Mouse (Mus musculus) limb, embryonic 12.5 days (tissue): ENCODE results near the gene Nr3c2. TPM values are rescaled to one million over a fixed set of nuclear protein-coding genes. Genes with fewer than 3 reads are reported as not detected.

ENCODE experiments used
- ATAC-seq: fragments of 200-750 bp; cut with Nextera tagmentation; 2 replicates; pipeline ENCODE4 v1.8.0; 2017; ENCODE audit warnings: low read depth, moderate TSS enrichment; ENCODE audit not compliant: insufficient number of reproducible peaks, insufficient read depth, low FRiP score, low TSS enrichment
- H3K27ac ChIP-seq: fragments of 300-500 bp; sonication (generic); 2 replicates; pipeline ENCODE4 v1.5.1; 2016; ENCODE audit warnings: mild to moderate bottlenecking, moderate library complexity
- H3K27me3 ChIP-seq: fragments of 300-500 bp; sonication (generic); 2 replicates; pipeline ENCODE4 v1.6.1; 2016; ENCODE audit warnings: mild to moderate bottlenecking, moderate library complexity
- H3K36me3 ChIP-seq: fragments of 300-500 bp; sonication (generic); 2 replicates; pipeline ENCODE4 v1.6.1; 2016; ENCODE audit warnings: mild to moderate bottlenecking, moderate library complexity
- H3K4me1 ChIP-seq: fragments of 300-500 bp; sonication (generic); replicated peaks from 2 replicates; pipeline ENCODE4 v1.6.1; 2016
- H3K4me2 ChIP-seq: fragments of 300-500 bp; sonication (generic); 2 replicates; pipeline ENCODE4 v1.6.1; 2016; ENCODE audit warnings: mild to moderate bottlenecking, moderate library complexity
- H3K4me3 ChIP-seq: fragments of 300-500 bp; sonication (generic); replicated peaks from 2 replicates; pipeline ENCODE4 v1.5.1; 2016; ENCODE audit warnings: mild to moderate bottlenecking
- H3K9ac ChIP-seq: fragments of 300-500 bp; sonication (generic); replicated peaks from 2 replicates; pipeline ENCODE4 v1.6.1; 2016; ENCODE audit warnings: mild to moderate bottlenecking, moderate library complexity
- H3K9me3 ChIP-seq: fragments of 300-500 bp; sonication (generic); 2 replicates; pipeline ENCODE4 v1.6.1; 2016; ENCODE audit warnings: mild to moderate bottlenecking, moderate library complexity
- WGBS: fragments of 180-500 bp; shearing (Covaris S2); methylation state at CpG from one replicate; pipeline ENCODE4 v1.1.7; 2016; 5-methylcytosine and 5-hydroxymethylcytosine counted together
- polyA plus RNA-seq: library from polyadenylated mRNA; unstranded; fragments of >200 nt; fragmentation: Nextera tagmentation; extraction: Ambion mirVana; gene quantifications from 2 replicates; pipeline ENCODE4 v1.2.1, GENCODE M21; 2016

The Nr3c2 gene
- polyA plus RNA-seq, 1 experiment from 2014 or later: 0.64 TPM

GRCm38 (mm10) chr8:77120810-77121570 lies 221.7 kb downstream of the Nr3c2 start:
- H3K9me3 ChIP-seq: no peaks in the 10 kb centered on the region
- peaks cover 12% of the 10 kb centered on the region for H3K4me1 ChIP-seq
- H3K9ac ChIP-seq: no peak overlapping the region
- ATAC-seq: no peak
- H3K36me3 ChIP-seq: no peaks in the 10 kb centered on the region
- H3K27me3 ChIP-seq: no peaks in the 10 kb centered on the region
- no peak overlapping the region for H3K4me2 ChIP-seq
- H3K4me3 ChIP-seq: no peak overlapping the region
- 50% methylated on average over 10 of the region's 10 CpGs for WGBS
- H3K27ac ChIP-seq: 0 out of 2 replicates have a peak overlapping the region, but pooled peaks have one; percentile 41

DNA sequence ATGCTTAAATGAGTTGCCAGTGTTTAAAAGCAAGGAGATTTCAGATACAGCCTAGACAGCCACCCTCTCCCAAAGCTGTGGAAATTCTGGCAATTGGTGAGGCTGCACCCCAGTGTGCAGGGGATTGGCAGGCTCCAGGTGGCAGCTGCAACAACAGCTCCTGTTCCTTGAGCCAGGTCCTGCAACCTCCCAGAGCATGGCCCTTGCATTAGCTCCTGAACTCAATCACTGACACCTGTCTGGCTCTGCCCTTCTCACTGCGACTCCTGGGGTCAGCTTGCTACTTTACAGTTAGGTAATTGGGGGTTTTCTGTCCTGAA lies 222.3 kb downstream of the Nr3c2 start:
- Histone ChIP-seq H3K4me1 (peaks cover 12% of the 10 kb centered on the region), H3K27ac (no peak overlapping the region), H3K9me3 (no peaks in the 10 kb centered on the region), H3K9ac (no peak overlapping the region), H3K4me2 (no peak overlapping the region), H3K27me3 (no peaks in the 10 kb centered on the region), H3K36me3 (no peaks in the 10 kb centered on the region), H3K4me3 (no peak overlapping the region)
- ATAC-seq: no peak
- WGBS: 19% methylated on average over 1 of the region's 1 CpGs

GRCm38 (mm10) chr8:77122300-77122699 lies 223.1 kb downstream of the Nr3c2 start:
- Histone ChIP-seq H3K27ac (no peak overlapping the region), H3K4me1 (peaks cover 12% of the 10 kb centered on the region), H3K4me2 (no peak overlapping the region), H3K9me3 (no peaks in the 10 kb centered on the region), H3K27me3 (no peaks in the 10 kb centered on the region), H3K36me3 (no peaks in the 10 kb centered on the region), H3K9ac (no peak overlapping the region), H3K4me3 (no peak overlapping the region)
- WGBS: 83% methylated on average over 5 of the region's 5 CpGs
- no peak for ATAC-seq

- ATAC-seq: no peak
- Histone ChIP-seq H3K4me2 (no peak overlapping the region), H3K4me3 (no peak overlapping the region), H3K27ac (no peak overlapping the region), H3K4me1 (peaks cover 11% of the 10 kb centered on the region), H3K36me3 (no peaks in the 10 kb centered on the region), H3K9me3 (no peaks in the 10 kb centered on the region), H3K27me3 (no peaks in the 10 kb centered on the region), H3K9ac (no peak overlapping the region)
- 92% methylated on average over 7 of the region's 7 CpGs for WGBS
Measured at GRCm38 (mm10) chr8:77125777-77126176, 226.5 kb downstream of the Nr3c2 start.

DNA sequence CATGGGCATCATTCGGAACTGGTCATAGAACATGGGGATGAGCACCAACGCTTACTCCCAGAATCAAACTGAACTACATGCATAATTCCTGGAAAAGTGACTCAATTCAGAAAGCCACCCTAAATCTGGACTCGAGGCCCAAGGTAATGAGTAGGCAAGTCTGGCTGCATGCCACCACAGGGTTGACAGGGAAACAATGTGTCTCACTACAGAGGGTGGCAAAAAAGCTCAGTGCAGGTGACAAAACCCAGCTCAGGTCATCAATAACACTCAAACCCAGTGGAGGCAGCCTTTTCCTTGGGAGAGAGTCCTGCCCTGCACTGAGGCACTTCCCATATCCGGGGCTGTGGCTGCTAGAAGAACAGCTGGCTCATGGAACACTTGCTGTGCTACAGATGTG lies 228.8 kb downstream of the Nr3c2 start:
- WGBS: 80% methylated on average over 4 of the region's 4 CpGs
- H3K4me1 ChIP-seq: peaks cover 5% of the 10 kb centered on the region; the same call in 1 of the 2 replicates

DNA sequence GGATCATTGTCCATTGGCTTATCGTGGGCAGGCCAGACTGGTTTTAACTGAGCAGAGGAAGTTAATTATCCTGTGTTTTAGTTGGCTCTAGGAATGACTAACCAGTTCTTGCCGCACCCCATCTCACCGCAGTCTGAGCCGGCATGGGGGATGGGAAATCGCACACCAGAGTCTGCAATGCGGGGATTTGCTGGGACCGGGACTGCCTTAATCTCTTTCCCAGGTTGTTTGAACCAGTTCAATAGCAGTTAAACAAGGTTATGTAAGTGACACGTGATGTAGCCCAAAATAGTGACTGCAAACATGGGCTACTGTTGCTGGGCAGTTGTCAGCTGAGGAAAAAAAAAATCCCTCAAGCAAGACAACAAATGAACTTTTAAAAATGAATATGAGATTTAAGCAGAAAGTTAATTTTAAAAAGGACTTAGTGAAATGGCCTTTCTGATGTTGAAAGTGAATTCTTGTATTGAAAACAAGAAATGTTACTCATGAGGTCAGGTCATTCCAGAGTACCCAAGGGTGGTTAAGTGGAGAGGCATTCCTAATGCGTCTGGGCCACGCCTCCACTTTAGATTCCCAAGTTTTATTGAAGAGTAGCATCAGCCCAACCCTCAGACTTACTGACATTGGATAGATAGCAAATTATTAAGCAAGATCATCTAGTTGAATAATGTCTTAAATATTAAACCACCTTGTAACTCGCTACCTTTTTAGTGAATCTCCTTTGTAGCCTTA lies 233.8 kb downstream of the Nr3c2 start:
- peaks cover 7% of the 10 kb centered on the region for H3K9me3 ChIP-seq
- no peak overlapping the region for H3K9ac ChIP-seq
- ATAC-seq: peak; percentile 76
- H3K4me1 ChIP-seq: peaks cover 12% of the 10 kb centered on the region
- no peaks in the 10 kb centered on the region for H3K36me3 ChIP-seq
- no peak overlapping the region for H3K27ac ChIP-seq
- 32% methylated on average over 11 of the region's 11 CpGs for WGBS
- no peak overlapping the region for H3K4me3 ChIP-seq
- H3K27me3 ChIP-seq: no peaks in the 10 kb centered on the region
- H3K4me2 ChIP-seq: no peak overlapping the region

More for the DNA sequence above, 228.8 kb downstream of the Nr3c2 start:
- Histone ChIP-seq H3K4me2 (no peak overlapping the region), H3K36me3 (no peaks in the 10 kb centered on the region), H3K27ac (no peak overlapping the region), H3K4me3 (no peak overlapping the region), H3K9me3 (no peaks in the 10 kb centered on the region), H3K9ac (no peak overlapping the region), H3K27me3 (no peaks in the 10 kb centered on the region)
- ATAC-seq: no peak

DNA sequence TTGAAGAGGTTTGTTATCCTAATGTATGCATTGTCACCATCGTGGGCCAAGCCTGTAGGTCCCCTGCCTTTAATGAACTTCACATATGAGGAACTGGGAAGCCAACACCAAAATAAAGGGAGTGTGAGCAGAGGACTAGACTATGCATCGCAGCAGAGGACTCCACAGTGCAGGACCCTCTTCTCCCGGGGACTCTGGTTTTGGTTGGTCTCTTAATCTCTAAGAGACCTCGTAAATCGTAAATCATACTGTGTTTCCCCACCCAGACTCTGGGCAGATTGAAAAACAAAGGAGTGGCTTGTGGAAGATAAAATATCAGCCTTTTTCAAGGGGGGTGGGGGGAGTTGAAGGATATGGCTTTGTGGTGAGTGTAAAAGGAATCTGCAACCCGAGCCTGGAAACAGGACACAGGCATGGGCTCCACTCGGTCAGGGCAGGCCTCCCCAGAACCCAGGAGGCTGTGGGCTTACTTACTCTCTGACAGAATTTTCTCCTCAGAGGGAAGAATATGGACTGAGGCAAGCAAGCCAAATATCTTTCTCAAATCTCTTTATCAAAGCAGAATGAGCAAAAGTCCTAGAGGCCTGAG lies 234.6 kb downstream of the Nr3c2 start:
- H3K27me3 ChIP-seq: no peaks in the 10 kb centered on the region
- WGBS: 41% methylated on average over 7 of the region's 7 CpGs
- peaks cover 12% of the 10 kb centered on the region for H3K4me1 ChIP-seq
- H3K9ac ChIP-seq: no peak overlapping the region
- no peak overlapping the region for H3K27ac ChIP-seq
- H3K4me3 ChIP-seq: no peak overlapping the region
- no peaks in the 10 kb centered on the region for H3K36me3 ChIP-seq
- H3K9me3 ChIP-seq: peaks cover 7% of the 10 kb centered on the region
- peak; percentile 47; the same call in 1 of the 2 replicates for ATAC-seq
- H3K4me2 ChIP-seq: no peak overlapping the region

GRCm38 (mm10) chr8:77145285-77145684 lies 246.0 kb downstream of the Nr3c2 start:
- Histone ChIP-seq H3K27ac (no peak overlapping the region), H3K4me1 (no peaks in the 10 kb centered on the region), H3K9me3 (no peaks in the 10 kb centered on the region), H3K4me3 (no peak overlapping the region), H3K27me3 (no peaks in the 10 kb centered on the region), H3K9ac (no peak overlapping the region), H3K4me2 (no peak overlapping the region), H3K36me3 (no peaks in the 10 kb centered on the region)
- 90% methylated on average over 3 of the region's 3 CpGs for WGBS
- ATAC-seq: no peak; the same call in 1 of the 2 replicates

- no peaks in the 10 kb centered on the region for H3K9me3 ChIP-seq
- no peak overlapping the region for H3K4me3 ChIP-seq
- H3K9ac ChIP-seq: no peak overlapping the region
- H3K27me3 ChIP-seq: no peaks in the 10 kb centered on the region
- H3K27ac ChIP-seq: no peak overlapping the region
- H3K4me2 ChIP-seq: no peak overlapping the region
- no peaks in the 10 kb centered on the region for H3K4me1 ChIP-seq
- no peak for ATAC-seq
- no peaks in the 10 kb centered on the region for H3K36me3 ChIP-seq
- 43% methylated on average over 3 of the region's 3 CpGs for WGBS
Measured at GRCm38 (mm10) chr8:77154496-77154895, 255.3 kb downstream of the Nr3c2 start.

DNA sequence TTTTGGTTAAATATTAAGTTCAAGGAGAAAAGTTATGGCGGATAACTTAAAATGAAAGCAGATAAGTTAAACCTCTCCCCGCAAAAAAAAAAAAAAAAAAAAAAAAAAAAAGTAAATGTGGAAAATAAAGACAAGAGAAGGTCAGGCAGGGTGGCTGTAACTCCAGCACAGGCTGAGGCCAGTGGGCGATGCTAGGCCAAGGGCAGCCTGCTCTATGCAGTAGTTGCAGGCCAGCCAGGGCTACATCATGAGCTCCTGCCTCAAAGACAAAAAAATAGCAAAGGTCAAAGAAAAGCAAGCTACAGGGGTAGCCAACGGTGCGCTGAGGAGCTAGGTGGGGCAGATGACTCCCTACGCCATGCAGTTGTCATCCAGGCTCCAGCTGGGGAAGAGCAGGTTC lies 270.1 kb downstream of the Nr3c2 start:
- Histone ChIP-seq H3K9me3 (no peaks in the 10 kb centered on the region), H3K27ac (no peak overlapping the region), H3K36me3 (no peaks in the 10 kb centered on the region), H3K9ac (no peak overlapping the region), H3K4me3 (no peak overlapping the region), H3K4me2 (no peak overlapping the region), H3K4me1 (no peaks in the 10 kb centered on the region), H3K27me3 (no peaks in the 10 kb centered on the region)
- no peak for ATAC-seq
- WGBS: 91% methylated on average over 6 of the region's 6 CpGs

- Histone ChIP-seq H3K27me3 (no peaks in the 10 kb centered on the region), H3K4me3 (no peak overlapping the region), H3K36me3 (no peaks in the 10 kb centered on the region), H3K4me2 (no peak overlapping the region), H3K9me3 (no peaks in the 10 kb centered on the region), H3K9ac (no peak overlapping the region), H3K4me1 (no peaks in the 10 kb centered on the region), H3K27ac (no peak overlapping the region)
- 73% methylated on average over 4 of the region's 4 CpGs for WGBS
- no peak for ATAC-seq
Measured at GRCm38 (mm10) chr8:77169757-77170438, 270.7 kb downstream of the Nr3c2 start.
